Mouse (Mus musculus) natural killer cell, adult 2 months (primary cell): Measurements from ENCODE around the gene Ifitm6.
"Not testable (repeated sequence)": the region's sequence is repeated elsewhere in the genome, so short reads cannot be mapped to it uniquely, and the experiment has no call there.

Experiments
- DNase-seq, 2 experiments: peaks; one replicate each; pipeline ENCODE4 v3.0.0; 2022; ENCODE audit warnings: low spot score in 2 of 2

Gene Ifitm6

DNA sequence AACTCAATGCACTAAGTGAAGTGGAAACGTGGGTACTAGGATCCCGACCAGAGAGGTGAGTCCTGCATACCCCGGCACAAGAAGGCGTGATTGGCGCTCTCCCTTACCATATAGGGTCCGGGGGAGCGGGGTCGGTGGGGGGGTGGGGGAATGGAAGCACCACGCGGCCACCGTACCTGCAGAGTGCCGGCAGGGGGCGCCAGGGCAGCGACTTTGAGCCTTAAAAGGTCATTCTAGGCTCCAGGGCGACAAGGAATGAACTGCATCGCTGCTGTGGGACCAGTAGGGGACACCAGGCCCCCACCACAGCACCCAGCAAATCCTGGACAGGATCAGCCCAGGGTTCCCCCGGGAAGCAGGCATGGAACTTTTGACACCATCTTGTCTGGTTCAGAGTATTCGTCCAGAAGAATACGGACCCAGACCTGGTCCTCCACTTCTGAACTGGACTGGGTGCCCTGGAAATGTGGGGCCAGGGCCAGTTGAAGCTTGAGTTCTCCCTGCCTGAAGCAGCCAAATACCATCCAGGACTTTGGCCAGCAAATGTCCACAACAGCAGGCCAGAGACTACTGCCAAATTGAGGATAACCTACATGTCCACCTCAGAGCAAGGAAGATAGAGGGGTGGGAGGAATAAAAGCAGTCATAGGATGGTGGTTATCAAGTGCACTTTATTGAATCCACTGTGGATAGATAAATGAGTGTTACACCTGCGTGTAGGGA is 8.6 kb downstream of the Ifitm6 start:
- peak; percentile 40 to 70 for DNase-seq

- DNase-seq, result no peak
Measured at GRCm38 (mm10) chr7:141008312-141008761, 9.4 kb downstream of the Ifitm6 start.

DNA sequence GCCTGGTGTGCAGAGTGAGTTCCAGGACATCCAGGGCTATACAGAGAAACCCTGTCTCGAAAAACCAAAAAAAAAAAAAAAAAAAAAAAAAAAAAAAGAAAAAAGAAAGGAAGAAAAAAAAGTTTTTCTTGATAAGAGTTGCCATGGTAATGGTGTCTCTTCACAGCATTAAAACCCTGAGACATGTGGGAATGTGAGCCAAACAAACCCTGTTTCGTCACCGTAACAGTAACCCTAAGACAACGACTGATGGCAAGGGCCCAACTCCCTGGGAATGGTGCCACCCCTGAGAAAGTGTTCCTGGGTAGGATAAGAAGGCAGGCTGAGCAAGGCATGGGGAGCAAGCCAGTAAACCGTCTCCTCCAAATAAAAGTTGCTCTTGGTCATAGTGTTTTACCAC is 10.8 kb downstream of the Ifitm6 start:
- DNase-seq, result no peak

DNA sequence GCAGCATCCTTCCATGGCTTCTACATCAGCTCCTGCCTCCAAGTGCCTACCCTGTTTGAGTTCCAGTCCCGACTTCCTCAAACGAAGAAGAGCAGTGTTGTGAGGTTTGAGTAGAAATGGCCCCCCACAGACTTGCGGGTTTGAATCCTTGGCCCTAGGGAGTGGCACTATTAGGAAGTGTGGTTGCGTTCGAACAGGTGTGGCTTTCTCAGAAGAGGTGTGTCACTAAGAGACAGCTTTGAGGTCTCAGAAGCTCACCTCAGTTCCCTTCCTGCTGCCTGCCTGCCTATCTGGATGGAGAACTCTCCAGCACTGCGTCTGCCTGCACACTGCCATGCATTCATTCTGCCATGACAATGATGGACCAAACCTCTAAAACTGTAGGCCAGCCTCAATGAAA is 11.3 kb downstream of the Ifitm6 start:
- DNase-seq, result no peak

DNA sequence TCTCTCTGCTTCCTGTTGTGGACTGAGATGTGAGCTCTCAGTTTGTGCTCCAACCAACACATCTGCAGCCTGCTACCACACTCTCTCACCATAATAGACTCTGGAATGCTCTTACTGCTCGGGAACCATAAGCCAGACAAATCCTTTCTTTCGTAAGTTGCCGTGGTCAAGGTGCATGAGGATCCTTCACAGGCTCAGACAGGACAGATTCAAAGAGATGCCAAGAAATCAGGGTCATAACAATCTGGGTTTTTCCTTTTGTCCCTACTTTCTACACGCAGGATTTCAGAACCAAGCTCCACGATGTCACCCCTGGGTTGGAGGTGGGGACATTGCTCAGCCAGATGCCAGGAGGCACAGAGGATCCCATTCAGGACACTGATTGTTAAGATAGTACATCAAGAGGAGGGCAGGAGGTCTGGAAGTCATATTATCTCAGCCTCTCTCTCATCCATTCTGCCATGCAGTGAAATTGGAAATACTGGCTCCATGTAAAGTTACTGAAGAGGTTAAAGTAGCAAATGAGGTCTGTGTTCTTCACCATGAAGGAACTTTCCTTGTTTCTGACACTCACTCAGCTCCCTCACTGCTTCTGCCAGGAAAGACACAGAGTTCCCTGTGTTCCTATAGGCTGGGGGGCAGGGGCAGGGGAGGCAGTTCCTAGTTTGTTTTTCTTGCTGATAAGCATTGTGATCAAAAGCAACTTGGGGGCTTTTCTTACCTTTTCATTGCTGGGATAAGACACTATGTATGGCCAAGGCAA is 14.3 kb downstream of the Ifitm6 start:
- DNase-seq, result no peak

DNA sequence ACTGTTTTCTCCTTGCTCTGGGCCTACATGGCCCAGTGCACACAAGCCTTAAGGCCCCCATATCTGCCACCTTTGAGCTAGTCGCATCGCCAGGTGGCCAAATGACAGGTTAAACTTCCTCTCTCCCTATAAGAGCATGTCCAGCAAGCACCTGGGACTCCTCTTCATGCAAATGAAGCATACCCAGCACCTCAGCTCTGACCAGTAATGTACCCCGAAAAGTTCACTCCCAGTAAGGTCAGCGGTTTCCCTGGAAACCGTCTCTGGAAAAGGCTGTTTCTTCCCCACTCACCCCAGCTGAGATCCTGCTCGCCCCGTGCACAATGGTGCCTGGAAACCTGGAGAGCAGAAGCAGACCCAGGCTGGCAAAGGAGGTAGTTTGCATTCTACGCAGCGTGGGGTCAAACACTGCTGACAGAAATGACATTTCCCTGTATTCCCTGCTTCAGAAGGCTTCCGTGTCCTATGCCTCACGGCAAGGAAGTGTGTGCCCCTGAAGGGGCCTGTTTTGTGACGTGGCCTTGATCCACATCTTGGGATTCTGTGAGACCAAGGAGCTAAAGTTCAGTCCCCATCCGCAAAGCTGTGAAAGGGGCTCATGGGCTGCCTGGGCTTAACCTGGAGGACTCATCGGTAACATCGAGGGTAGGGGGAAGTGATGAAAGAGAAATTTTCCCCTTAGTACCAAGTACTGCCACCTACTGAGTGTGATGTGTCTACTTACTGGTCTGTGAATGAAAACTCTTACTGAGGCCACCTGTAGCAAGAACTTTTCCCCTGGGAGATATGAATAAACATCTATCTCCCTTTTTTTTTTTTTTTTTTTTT is 16.6 kb downstream of the Ifitm6 start:
- DNase-seq, result no peak

DNA sequence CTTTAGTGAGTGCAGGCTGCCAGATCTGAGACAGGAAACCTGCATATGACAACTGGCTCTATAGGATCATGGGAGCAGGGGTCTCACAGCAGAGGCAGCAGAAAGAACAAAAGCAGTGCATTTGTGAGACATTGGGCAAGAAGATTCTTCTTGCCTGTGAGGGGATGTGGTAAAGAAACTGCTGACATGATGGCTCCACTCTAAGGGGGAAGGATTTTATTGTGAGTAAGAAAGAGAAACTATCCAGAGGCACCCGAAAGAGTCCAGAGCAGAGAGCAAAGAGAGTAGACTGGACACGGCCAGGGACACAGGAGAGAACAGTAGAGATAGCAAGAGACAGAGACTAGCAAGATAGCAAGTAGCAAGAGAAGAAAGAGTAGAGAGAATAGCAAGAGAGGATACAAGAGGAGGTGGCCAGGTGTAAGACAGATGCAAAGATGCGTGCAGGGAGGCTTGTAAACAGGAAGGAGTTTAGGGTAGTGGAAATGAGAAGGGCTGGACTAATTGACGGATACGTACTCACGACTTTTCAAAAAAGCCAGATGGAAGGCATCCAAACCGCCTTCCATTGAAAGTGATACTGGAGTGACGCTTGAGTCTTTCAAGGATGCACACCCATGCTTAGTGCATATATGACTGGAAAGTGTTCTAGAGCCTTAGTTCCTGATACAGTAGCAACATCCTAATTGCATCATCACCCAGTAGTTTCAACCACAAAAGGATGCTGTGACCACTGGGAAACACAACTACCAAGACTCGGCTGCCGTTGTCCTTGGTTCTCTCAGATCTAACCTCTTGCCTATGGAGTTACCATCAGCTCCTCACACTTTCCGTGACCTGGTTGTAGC is 18.6 kb downstream of the Ifitm6 start:
- no peak for DNase-seq

GRCm38 (mm10) chr7:140997817-140998216 is 19.9 kb downstream of the Ifitm6 start:
- DNase-seq, result no peak

- DNase-seq, result no peak
Measured at GRCm38 (mm10) chr7:140991117-140991689, 26.5 kb downstream of the Ifitm6 start.

DNA sequence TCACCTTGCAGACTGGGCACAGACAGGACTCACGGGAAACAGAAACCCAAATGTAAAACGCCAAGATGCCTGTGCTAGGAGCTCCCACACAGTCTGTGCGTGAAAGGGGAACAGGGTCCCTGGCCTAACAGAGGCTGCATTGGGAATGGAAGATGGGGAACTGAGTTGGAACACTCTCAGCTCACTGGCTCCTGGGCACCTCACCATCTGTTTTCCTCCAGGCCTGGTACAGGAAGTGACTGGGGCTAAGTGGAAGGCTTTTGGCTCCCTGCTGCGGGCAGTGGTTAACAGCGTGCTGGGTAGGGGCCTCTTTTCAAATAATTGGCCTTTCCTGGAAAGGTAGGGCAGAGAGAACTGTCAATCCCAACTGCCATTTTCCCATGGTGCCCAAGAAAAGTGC is 27.1 kb downstream of the Ifitm6 start:
- no peak for DNase-seq

GRCm38 (mm10) chr7:140990185-140990584 is 27.5 kb downstream of the Ifitm6 start:
- no peak for DNase-seq

GRCm38 (mm10) chr7:140989022-140989421 is 28.7 kb downstream of the Ifitm6 start:
- DNase-seq, result no peak

- no peak for DNase-seq
Measured at GRCm38 (mm10) chr7:140987182-140988138, 30.3 kb downstream of the Ifitm6 start.

- peak; percentile 15 to 59 for DNase-seq
Measured at GRCm38 (mm10) chr7:140982971-140983370, 34.8 kb downstream of the Ifitm6 start.

DNA sequence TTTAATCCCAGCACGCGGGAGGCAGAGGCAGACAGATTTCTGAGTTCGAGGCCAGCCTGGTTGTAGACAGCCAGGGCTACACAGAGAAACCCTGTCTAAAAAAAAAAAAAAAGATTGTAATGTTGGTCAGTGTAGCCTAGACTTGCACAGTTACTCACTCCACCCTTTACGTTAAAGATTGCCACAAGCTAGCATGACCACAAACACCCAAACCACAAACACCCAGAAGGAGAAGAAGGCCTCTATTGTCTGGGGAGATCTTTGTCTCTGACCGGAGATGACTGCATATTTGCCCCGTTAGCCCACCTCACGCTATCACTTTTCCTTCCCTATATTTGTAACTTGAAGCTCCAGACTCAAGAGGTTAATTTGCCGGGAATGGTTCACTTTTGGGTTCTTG is 36.0 kb downstream of the Ifitm6 start:
- DNase-seq, result peak; percentile 73 to 89

DNA sequence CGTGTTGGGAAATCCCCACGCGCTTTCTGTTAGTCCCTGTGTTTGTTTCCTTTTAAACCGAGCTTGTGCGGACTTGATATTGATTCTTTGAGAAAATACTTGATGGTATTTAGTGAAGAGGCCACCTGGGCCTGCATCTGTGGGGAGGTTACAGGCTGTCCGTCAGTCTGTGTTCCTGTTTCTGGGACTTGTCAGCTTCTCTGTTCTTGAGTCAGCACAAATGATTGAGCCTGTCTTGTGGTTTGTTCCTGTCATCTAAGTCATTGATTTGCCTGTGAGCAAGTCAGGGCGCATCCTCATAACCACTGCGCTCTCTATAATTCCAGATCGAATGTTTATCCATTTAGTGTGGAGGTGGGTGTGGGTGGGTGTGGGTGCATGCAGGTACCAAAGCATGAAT is 41.0 kb downstream of the Ifitm6 start:
- not testable (repeated sequence) for DNase-seq

- no peak for DNase-seq
Measured at GRCm38 (mm10) chr7:140975465-140975864, 42.3 kb downstream of the Ifitm6 start.

GRCm38 (mm10) chr7:140974940-140975339 is 42.8 kb downstream of the Ifitm6 start:
- no peak for DNase-seq

DNA sequence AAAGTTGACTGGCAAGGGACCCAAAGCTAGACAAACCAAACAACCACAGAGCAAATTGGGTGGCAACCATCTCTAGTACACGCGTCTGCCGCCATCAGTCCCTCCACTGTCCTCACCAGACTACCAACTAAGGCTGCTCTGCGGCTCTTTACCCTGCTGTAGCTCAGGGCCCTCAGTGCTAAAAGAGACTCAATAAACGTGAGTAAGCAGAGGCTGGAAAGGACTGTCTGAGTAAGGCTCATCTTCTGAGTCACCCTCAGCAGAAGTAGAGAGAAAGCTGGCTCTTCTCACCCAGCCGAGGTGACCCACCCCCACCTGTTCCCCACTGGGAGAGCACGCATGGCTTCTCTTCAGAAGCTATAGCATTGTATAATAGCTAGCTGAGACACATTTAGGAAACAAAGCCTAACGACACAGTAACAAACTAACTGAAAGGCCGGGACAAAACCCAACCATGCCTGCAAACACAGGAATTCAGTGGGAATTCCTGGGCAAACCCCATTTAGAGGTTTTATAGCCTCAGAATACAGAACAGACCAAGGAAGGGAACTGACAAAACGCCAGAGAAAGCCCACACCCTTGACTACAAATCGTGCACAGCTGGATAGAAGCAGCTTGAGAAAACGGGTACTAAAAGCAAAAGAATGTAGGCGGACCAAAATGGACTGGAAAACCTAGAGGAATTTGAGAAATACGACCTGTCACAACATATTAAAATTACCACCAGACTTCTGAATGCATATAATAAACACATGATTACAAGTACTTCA is 44.1 kb downstream of the Ifitm6 start:
- no peak for DNase-seq
